Mouse (Mus musculus) R1 (cell line): ENCODE data around the gene Defa28.
"Not testable (repeated sequence)": the region's sequence is repeated elsewhere in the genome, so short reads cannot be mapped to it uniquely, and the experiment has no call there.

ENCODE experiments used
- DNase-seq: peaks from one replicate; pipeline ENCODE4 v3.0.0-alpha.2; 2018; ENCODE audit warnings: low read depth, low spot score

Defa28 gene

GRCm38 (mm10) chr8:21582706-21583105, at the start of gene Defa28:
Gene Defa28, plus strand, starts transcription at chr8:21583006.
- DNase-seq, result not testable (repeated sequence)

- DNase-seq, result not testable (repeated sequence)
These were observed 17.7 kb upstream of the Defa28 start, which contains the start of gene Defa37 for GRCm38 (mm10) chr8:21565086-21565485. Gene Defa37, plus strand, starts transcription at chr8:21565386.

DNA sequence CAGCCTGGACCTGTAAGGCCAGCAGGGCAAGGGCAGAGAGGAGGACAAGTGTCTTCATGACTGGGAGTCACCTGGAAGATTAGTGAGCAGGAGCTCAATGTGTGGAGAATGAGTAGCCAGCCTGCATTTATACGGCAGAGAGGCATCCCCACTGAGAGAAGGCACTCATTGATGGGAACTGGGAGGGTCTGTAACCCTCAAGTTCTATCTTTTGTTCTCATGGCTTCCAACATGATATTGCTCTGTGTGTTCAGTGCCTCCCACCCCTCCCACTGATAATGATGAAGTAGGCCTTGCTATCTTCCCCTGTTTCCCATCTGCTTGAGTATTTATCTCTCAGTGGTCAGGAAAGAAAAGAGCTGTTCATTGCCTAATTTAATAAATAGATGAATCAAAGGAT, 11.6 kb downstream of the Defa28 start, which contains the start of gene Gm7861:
TSS of gene Gm7861 (minus strand) at position 101 of the 400 bp plus-strand sequence.
- DNase-seq, result not testable (repeated sequence)

- not testable (repeated sequence) for DNase-seq
These were observed 35.1 kb downstream of the Defa28 start, which contains the start of gene Defa26 for GRCm38 (mm10) chr8:21617883-21618282. Gene Defa26, plus strand, starts transcription at chr8:21618183.
